Mouse (Mus musculus) ES-E14 (cell line): ENCODE measurements at regions not wholly inside any gene's neighbourhood (a gene's known extent, or its start where the extent isn't known, plus 50 kb on each side); places are given as distances from the start of the nearest gene placed in this dataset.

Source experiments
- CHD2 ChIP-seq: IDR thresholded peaks from 2 replicates; pipeline ENCODE4 v1.6.1; 2014; ENCODE audit warnings: mild to moderate bottlenecking, low read depth, low read length, inconsistent platforms
- HCFC1 ChIP-seq: IDR thresholded peaks from 2 replicates; pipeline ENCODE4 v1.6.1; 2012; ENCODE audit warnings: low read length, inconsistent platforms, borderline replicate concordance; ENCODE audit not compliant: insufficient read depth
- ZC3H11A ChIP-seq: IDR thresholded peaks from 2 replicates; pipeline ENCODE4 v1.6.1; 2012; ENCODE audit warnings: low read depth, mild to moderate bottlenecking, inconsistent platforms, low read length, borderline replicate concordance

DNA sequence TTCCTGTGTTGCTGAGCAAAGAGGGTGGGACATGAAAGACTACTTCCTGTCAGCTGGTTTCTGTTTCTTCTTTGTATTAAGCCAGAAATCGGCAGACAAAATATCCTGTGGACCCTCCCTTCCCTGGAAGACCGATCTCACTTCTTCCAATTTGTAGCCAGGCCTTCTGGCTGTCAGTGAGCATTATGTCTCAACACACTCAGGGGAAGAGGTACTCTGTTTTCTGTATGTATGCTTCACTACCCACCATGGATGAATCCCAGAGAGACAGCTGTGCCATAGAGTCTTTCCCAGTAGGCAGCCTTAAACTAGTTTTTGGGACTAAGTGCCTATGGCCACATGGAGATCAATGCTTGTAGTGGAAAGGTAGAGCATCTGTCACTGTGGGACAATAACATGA, 96.8 kb upstream of the Ptprm start:
- TF ChIP-seq CHD2 (no peak), ZC3H11A (no peak), HCFC1 (no peak)
